Mouse (Mus musculus) lung, postnatal 10 days (tissue): ENCODE data around the gene Pm20d1.

ENCODE experiments used
- DNase-seq: peaks from one replicate; pipeline ENCODE4 v3.0.0; 2021

Gene Pm20d1

DNA sequence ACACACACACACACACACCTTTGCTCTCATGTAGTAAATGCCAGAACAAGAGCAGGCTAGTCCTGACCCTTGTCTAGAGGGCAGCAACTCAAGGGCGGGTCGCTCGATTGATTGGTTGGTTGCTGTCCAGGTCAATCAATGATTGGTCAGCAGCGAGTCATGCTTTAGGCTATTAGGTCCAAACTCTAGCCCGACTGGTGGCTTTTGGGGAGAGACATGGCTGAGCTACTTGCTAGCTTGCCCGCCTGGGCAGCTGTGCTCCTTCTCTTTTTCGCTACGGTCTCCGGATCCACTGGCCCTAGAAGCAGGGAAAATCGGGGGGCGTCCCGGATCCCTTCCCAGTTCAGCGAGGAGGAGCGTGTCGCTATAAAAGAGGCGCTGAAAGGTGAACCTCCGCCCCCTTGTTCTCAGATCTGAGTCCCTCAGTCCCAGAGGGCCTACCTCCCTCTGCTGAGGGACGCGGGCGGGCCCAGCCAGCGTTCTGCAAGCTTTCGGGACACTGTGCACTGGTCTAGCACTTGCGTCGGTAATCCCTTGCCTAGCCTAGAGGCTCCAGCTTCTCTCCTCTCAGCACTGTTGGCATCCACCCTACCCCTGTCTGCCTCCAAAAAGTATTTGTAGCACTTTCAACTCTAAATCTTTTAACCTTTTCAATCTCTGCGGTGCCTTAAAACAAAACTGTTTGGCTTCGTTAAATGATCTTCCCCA, at the start of gene Pm20d1:
Pm20d1 (plus strand) TSS at position 180 of the 708 bp plus-strand sequence.
- DNase-seq = peak; percentile 68

DNA sequence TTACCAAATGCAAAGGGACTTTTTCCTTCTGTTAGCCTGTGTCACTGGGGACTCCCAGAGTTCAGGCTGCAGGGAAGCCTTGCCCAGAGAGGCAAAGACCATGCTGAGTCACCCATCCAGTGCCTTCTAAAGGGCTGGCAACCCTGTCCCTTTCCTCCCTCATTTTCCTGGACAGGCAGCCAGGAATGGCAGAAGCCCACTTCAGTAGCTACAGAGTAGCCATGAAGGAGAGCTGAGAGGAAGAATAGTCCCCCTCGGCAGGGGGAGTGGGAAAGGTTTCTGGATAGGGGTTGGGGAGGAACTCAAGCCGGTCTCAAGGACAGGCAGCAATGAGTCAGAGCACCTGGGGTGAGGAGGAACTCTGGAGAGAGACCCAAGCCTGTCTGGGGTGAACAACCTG, 49.4 kb upstream of the Pm20d1 start:
- no peak for DNase-seq

GRCm38 (mm10) chr1:131748636-131749035, 48.5 kb upstream of the Pm20d1 start:
- no peak for DNase-seq

DNA sequence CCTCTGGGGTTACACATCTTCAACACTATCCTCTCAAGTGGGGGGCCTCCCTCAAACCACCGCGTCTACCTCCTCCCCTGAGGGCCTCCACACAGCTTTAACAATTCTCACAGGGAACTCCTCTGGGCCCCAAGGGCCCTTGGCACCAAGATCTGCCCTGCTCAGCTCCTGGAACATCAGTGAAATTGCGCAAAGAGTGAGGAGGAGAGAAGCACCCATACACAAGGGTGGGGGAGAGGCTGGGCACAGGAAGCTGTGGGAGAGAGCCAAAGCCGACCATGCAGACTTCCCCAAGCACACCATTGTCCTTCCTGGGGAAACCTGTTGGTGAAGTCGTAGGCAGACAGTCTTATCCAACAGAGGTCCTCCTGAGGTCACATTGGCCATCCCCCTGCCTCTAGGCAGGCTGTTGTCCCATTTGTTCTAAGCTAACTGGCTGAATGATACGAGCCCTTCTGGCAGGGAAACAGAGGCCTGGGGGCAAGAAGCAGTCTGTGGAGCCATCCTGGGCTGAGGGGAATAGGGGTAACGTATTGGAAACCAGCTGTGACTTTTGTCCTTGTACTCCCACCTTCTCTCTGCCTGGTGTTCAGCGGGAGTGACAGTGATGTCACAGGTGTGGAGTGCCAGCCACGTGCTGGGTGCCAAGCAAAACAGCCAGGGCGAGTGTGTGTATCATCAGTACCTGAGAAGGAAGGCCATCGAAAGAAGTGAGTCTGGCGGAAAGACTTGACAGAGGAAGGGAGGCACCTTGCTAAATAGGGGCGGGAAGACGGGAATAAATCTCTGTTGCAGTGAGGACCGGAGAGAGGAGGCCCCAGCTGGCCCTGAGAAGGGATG, 47.3 kb upstream of the Pm20d1 start:
- peak; percentile 48 for DNase-seq

DNA sequence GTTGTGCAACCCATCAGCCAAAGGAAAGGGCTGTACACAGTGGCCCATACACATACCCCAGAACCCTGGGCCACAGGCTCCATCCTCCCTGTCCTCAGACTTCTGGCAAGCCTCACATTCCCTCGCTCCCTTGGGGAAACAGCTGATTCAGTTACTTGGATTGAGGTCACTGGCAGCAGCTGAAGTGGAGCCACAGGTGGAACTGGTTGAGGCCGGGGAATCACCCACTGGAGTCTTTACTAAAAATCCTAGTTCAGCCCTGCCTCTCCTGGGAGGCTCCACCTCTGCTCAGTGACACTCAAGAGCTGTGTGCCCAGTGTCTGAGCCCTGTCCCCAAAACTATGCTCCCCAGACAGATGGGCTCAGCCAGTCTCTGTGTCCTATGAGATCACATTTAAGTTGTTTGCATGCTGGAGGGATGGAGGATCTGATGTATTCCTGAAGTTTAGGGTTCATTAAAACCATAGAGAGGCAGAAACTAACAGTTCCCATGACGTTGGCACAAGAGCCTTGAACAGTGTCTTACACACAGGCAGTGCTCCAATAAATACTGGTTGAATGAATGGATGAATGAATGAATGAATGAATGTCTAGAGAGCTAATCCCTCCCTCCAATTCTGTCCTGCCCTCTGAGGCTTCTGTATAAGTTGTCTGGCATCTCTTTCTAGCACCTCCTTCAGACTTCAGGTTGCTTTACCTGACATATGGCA, 45.8 kb upstream of the Pm20d1 start:
- peak; percentile 36 for DNase-seq

DNA sequence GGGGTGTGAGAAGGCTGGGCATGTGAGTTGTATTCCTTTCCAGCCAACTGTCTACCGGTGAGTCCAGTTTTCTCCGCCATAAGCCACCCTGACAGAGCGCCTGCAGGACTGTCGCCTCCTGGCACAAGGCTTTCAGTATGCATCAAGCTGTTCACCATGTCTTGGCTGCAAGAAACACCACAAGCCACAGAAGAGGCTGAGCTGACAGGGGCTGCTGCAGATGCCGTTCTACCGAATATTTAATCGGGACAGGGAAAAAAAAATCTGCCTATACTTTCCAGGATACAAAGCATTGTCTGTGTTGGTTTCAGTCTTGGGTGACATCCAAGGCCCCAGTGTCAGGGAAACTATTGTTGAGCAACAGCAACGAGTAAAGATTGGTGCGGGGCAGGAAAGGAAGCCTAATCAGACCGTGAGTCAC, 45.3 kb upstream of the Pm20d1 start:
- DNase-seq = peak; percentile 45

GRCm38 (mm10) chr1:131754212-131754829, 42.9 kb upstream of the Pm20d1 start:
- DNase-seq = no peak

DNA sequence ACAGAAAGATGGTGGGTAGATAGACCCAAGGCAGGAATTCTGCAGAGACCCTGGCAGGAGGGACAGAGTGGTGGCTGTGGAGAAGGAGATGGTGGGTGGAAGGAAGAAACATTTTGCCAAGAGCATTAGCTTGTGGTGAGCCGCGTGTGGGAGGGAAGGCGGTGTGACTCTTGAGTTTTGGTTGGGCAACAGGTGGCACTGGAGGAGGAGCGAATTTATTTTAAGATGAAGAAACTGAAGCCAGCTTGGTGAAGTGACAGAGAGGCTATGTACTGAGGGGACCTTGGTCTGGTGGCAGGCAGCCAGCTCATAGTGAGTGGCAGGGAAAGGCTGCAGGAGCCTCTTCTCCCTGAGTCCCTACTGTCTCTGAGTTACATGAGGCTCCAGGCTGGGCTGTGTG, 42.3 kb upstream of the Pm20d1 start:
- DNase-seq = peak; percentile 48

- no peak for DNase-seq
Measured at GRCm38 (mm10) chr1:131757211-131757610, 40.0 kb upstream of the Pm20d1 start.

GRCm38 (mm10) chr1:131758796-131759195, 38.4 kb upstream of the Pm20d1 start:
- DNase-seq = no peak

GRCm38 (mm10) chr1:131759667-131760427, 37.3 kb upstream of the Pm20d1 start:
- DNase-seq = peak; percentile 24

GRCm38 (mm10) chr1:131760428-131760820, 36.8 kb upstream of the Pm20d1 start:
- no peak for DNase-seq

DNA sequence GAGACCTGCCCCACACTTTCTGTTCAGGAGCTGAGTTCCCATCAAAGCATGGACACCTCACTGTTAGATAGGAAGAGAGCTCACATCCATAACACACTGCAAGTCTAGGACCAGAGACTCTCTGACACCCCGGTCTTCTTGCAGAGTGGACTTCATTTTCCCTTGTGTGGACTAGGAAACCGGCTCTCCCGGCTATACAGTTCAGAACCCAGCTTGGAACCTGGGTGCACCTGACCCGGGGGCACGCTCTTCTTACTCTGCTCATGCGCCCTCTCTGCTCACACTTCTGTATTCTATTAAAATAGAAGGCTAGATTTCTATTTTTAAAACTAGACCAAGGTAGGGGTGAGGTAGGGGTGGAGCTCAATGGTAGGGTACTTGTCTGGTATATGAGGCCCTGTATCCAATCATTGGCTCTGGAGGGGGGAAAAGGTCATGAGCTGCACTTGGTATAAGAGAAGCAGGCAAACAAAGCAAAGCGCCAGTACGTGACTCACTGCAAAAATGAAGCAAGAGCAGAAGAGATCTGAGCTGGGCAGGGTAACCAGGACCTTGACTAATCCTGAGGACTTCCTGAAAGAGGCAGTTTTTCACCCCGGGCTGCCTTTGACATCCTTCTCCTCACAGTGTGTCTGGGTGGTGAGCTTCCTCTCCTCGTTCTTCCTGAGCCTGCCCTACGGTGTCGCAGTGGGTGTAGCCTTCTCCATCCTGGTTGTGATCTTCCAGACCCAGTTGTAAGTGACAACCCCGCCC, 35.9 kb upstream of the Pm20d1 start:
- peak; percentile 62 for DNase-seq

DNA sequence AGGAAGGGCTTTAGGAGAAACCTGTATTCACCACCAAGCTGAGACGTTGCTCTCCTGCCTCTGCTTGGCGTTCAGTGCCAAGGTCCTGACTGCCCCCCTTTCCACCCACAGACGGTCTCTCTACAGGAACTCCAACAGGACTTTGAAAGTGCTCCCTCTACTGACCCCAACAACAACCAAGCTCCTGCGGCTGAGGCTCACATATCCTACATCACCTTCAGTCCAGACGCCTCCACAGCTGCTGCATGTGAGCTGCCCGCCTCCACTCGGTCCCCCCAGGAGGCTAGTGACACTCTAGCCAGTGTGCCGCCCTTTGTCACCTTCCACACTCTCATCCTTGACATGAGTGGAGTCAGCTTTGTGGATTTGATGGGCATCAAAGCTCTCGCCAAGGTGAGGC, 33.5 kb upstream of the Pm20d1 start:
- peak; percentile 21 for DNase-seq

GRCm38 (mm10) chr1:131764581-131765338, 32.4 kb upstream of the Pm20d1 start:
- DNase-seq = peak; percentile 74

GRCm38 (mm10) chr1:131765357-131766001, 31.7 kb upstream of the Pm20d1 start:
- peak; percentile 88 for DNase-seq

DNA sequence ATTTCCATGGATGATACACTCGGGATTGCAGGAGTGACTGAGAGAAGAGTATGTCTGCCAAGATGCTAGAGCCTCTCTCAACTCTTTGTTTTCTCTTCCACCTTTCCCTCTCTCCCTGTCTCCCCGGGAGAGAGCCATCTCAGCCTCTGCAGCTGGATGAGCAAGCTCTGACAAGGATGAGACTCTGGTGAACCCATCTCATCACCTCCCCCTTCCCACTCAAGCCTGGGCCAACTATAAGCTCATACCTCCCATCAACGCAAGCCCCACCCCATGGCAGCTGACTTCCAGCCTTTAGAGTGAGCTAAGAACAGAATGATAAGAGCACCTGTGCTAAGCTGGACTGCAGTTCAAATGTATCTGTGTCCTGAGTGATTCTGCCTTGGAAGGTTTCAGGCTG, 27.9 kb upstream of the Pm20d1 start:
- no peak for DNase-seq

GRCm38 (mm10) chr1:131770656-131771055, 26.5 kb upstream of the Pm20d1 start:
- peak; percentile 60 for DNase-seq

DNA sequence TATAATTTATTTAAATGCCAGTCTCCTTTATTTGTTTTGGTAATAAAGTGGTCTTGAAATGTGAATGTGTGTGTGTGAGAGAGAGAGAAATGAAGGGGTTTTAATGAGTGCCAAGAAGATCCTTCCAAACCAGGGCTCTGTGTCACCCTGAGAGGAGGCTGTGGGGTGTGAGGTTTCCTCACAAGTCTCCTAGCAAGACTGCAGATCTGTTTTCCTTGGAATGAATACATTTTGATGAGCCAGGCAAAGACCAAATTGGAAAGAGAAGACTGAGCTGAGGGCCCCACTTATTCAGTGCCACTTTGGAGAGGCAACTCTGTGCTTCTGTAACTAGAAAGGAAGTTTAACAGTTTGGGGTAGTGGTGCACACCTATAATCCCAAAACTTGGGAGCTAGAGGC, 25.7 kb upstream of the Pm20d1 start:
- no peak for DNase-seq

DNA sequence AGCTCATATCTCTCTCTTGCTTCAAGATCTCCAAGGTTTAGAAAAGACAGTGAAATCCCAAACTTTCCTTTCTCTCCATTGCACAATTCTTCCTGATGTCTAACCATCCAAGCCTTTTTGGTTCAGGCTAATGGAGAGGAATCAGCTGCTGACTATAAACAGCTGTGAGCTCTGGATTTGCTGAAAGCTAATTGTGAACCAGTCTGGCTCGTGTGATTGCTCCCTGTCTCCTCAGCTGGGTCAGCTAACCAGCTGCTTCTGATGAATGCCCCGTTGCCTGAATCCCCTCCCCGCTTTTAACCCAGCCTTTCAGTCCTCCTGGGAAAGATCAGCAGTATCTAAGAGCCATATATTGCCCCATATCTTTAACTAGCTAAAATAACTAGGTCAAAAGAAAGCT, 2.6 kb upstream of the Pm20d1 start:
- peak; percentile 32 for DNase-seq
